Mouse (Mus musculus) embryonic facial prominence, embryonic 15.5 days (tissue): ENCODE results near the gene Nedd9. TPM values are rescaled to one million over a fixed set of nuclear protein-coding genes. Genes with fewer than 3 reads are reported as not detected.
A peak's percentile ranks its signal among the peaks of the same experiment; 100 is the strongest.
"Not testable (repeated sequence)": the region's sequence is repeated elsewhere in the genome, so short reads cannot be mapped to it uniquely, and the experiment has no call there.

Source experiments
- ATAC-seq: fragments of 200-750 bp; cut with Nextera tagmentation; 2 replicates; pipeline ENCODE4 v1.8.0; 2017; ENCODE audit warnings: low read depth, moderate TSS enrichment; ENCODE audit not compliant: insufficient number of reproducible peaks, low FRiP score, low TSS enrichment
- H3K27ac ChIP-seq: fragments of 300-500 bp; sonication (generic); replicated peaks from 2 replicates; pipeline ENCODE4 v1.5.1; 2015; ENCODE audit warnings: mild to moderate bottlenecking, inconsistent platforms
- H3K27me3 ChIP-seq: fragments of 300-500 bp; sonication (generic); 2 replicates; pipeline ENCODE4 v1.6.1; 2015; ENCODE audit warnings: inconsistent platforms
- H3K36me3 ChIP-seq: fragments of 300-500 bp; sonication (generic); 2 replicates; pipeline ENCODE4 v1.6.1; 2015; ENCODE audit warnings: mild to moderate bottlenecking, inconsistent platforms
- H3K4me1 ChIP-seq: fragments of 300-500 bp; sonication (generic); 2 replicates; pipeline ENCODE4 v1.6.1; 2015; ENCODE audit warnings: inconsistent platforms
- H3K4me2 ChIP-seq: fragments of 300-500 bp; sonication (generic); replicated peaks from 2 replicates; pipeline ENCODE4 v1.6.1; 2015; ENCODE audit warnings: mild to moderate bottlenecking, inconsistent platforms
- H3K4me3 ChIP-seq: fragments of 300-500 bp; sonication (generic); replicated peaks from 2 replicates; pipeline ENCODE4 v1.5.1; 2015; ENCODE audit warnings: mild to moderate bottlenecking, inconsistent platforms
- H3K9ac ChIP-seq: fragments of 300-500 bp; sonication (generic); 2 replicates; pipeline ENCODE4 v1.6.1; 2015; ENCODE audit warnings: inconsistent platforms
- H3K9me3 ChIP-seq: fragments of 300-500 bp; sonication (generic); replicated peaks from 2 replicates; pipeline ENCODE4 v1.6.1; 2016; ENCODE audit warnings: inconsistent platforms
- WGBS: fragments of 180-500 bp; shearing (Covaris S2); methylation state at CpG from one replicate; pipeline ENCODE4 v1.1.7; 2015; 5-methylcytosine and 5-hydroxymethylcytosine counted together
- polyA plus RNA-seq: library from polyadenylated mRNA; unstranded; fragments of >200 nt; fragmentation: Nextera tagmentation; extraction: Ambion mirVana; gene quantifications from 2 replicates; pipeline ENCODE4 v1.2.1, GENCODE M21; 2015

The Nedd9 gene
- polyA plus RNA-seq, 1 experiment from 2014 or later: 32.3 TPM

DNA sequence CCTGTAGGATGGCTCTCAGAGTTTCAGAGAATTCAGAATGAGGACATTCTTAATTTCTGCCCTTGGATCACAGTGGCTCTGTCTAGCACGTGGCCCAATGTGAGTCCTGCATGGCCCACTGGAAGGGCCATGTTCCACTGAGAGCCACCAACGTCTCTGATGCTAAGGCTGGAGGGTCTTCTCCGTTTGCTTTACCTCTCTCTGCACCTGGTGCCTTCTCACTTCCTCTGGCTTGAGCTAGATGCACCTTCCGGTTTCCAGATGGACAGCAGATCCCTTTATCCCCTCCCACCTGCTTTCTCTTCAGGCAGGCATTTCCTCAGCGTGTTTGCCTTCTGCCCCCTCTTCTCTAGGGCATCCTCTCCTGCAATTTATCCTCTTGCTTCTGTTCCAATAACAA is 118.5 kb downstream of the Nedd9 start:
- H3K9ac ChIP-seq: no peak overlapping the region
- H3K36me3 ChIP-seq: no peaks in the 10 kb centered on the region
- no peak overlapping the region for H3K4me2 ChIP-seq
- WGBS: 79% methylated on average over 5 of the region's 5 CpGs
- no peak overlapping the region for H3K27ac ChIP-seq
- no peaks in the 10 kb centered on the region for H3K27me3 ChIP-seq
- H3K4me3 ChIP-seq: no peak overlapping the region
- no peak for ATAC-seq
- peaks cover 9% of the 10 kb centered on the region for H3K4me1 ChIP-seq
- H3K9me3 ChIP-seq: no peaks in the 10 kb centered on the region

DNA sequence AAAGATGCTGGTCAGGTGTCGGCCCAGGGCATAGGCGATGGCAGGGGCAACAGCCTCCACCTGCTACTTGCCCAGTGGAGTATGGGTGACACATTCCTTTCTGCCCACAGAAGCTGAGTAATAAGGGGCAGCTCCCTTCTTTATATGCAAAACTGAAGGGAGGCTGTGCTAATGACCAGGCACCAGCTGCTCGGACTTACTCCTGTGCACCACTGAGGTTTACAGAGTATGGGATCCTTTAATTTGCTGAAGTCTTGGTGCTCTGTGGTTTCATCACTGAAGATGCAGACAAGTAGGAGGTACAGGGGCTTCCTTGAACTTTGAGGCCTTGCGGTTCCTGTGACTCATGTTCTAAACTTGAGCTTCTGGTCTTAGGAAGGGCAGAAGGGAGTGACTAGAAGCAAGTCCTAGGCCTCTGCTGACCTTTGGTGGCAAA is 120.0 kb downstream of the Nedd9 start:
- H3K36me3 ChIP-seq: no peaks in the 10 kb centered on the region
- 88% methylated on average over 4 of the region's 4 CpGs for WGBS
- peak; percentile 56; the same call in 1 of the 2 replicates for ATAC-seq

GRCm38 (mm10) chr13:41366609-41367008 is 120.6 kb downstream of the Nedd9 start:
- H3K27ac ChIP-seq, H3K4me2 ChIP-seq, H3K9me3 ChIP-seq, ATAC-seq, H3K9ac ChIP-seq, H3K36me3 ChIP-seq, H3K27me3 ChIP-seq, H3K4me1 ChIP-seq, H3K4me3 ChIP-seq: not testable (repeated sequence)
- 24% methylated on average over 1 of the region's 1 CpGs for WGBS

More for the DNA sequence above, 120.0 kb downstream of the Nedd9 start:
- Histone ChIP-seq H3K27me3 (no peaks in the 10 kb centered on the region), H3K4me2 (no peak overlapping the region), H3K4me3 (no peak overlapping the region), H3K4me1 (peaks cover 9% of the 10 kb centered on the region), H3K27ac (no peak overlapping the region), H3K9me3 (no peaks in the 10 kb centered on the region), H3K9ac (no peak overlapping the region)

- H3K9ac ChIP-seq: no peak overlapping the region
- no peak overlapping the region for H3K27ac ChIP-seq
- no peak for ATAC-seq
- no peak overlapping the region for H3K4me3 ChIP-seq
- peaks cover 18% of the 10 kb centered on the region for H3K4me1 ChIP-seq
- H3K9me3 ChIP-seq: no peaks in the 10 kb centered on the region
- no peak overlapping the region for H3K4me2 ChIP-seq
- 34% methylated on average over 9 of the region's 9 CpGs for WGBS
- no peaks in the 10 kb centered on the region; the same call in 1 of the 2 replicates for H3K27me3 ChIP-seq
- H3K36me3 ChIP-seq: no peaks in the 10 kb centered on the region
Observed at GRCm38 (mm10) chr13:41364273-41364672, 122.9 kb downstream of the Nedd9 start.

DNA sequence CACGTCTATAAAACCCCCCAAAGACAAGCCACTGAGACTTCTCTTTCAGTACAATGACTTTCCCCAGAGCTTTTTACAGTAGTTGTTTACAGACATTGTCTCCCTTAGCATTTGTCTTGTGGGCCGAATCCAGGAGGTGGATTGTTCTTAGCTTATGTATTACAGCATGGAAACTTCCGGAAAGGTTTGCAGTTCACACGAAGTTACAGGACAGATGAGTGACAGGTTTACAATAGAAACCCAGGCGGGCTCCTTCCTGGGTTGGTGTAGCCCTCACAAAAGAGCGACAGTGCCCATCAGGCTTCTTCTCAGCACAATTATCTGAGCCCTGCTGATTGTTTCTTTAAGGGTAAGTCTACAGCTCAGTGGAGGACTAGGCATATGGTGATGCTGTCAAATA is 124.3 kb downstream of the Nedd9 start:
- no peaks in the 10 kb centered on the region for H3K36me3 ChIP-seq
- peaks cover 19% of the 10 kb centered on the region for H3K4me1 ChIP-seq
- H3K4me3 ChIP-seq: no peak overlapping the region
- H3K27ac ChIP-seq: no peak overlapping the region
- no peak overlapping the region for H3K9ac ChIP-seq
- ATAC-seq: no peak
- 78% methylated on average over 6 of the region's 6 CpGs for WGBS
- no peak overlapping the region for H3K4me2 ChIP-seq
- H3K27me3 ChIP-seq: no peaks in the 10 kb centered on the region; the same call in 1 of the 2 replicates
- H3K9me3 ChIP-seq: no peaks in the 10 kb centered on the region

DNA sequence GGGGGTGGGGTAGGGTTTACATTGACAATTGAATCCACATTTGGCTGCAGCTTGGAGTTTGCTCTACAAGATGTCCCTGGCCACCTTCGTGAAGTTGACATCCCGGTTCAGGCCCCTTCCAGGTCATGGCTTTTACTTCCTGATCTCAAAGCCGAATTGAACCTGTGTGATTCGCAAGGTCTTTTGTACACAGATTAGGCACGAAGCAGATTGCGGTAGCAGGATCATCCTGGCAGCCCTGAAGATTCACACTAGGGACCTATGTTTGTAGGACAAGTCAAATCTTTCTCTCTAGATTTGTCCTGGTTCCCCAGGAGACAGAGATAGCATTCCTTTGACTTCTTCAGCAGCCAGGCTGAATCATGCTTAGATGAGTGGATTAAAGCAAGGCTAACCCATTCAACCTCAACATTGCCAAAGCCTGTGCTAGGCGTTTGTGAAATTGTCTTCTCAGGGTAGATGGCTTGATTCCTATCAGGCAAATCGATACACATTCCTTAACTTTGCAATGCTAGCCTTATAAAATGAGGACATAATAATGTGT is 126.8 kb downstream of the Nedd9 start:
- Histone ChIP-seq H3K27ac (no peak overlapping the region), H3K36me3 (no peaks in the 10 kb centered on the region), H3K27me3 (no peaks in the 10 kb centered on the region; the same call in 1 of the 2 replicates), H3K4me1 (peaks cover 27% of the 10 kb centered on the region), H3K4me3 (no peak overlapping the region), H3K9me3 (no peaks in the 10 kb centered on the region), H3K4me2 (peak overlapping the region; percentile 73; the same call in 1 of the 2 replicates), H3K9ac (no peak overlapping the region)
- 33% methylated on average over 8 of the region's 8 CpGs for WGBS
- ATAC-seq: no peak

DNA sequence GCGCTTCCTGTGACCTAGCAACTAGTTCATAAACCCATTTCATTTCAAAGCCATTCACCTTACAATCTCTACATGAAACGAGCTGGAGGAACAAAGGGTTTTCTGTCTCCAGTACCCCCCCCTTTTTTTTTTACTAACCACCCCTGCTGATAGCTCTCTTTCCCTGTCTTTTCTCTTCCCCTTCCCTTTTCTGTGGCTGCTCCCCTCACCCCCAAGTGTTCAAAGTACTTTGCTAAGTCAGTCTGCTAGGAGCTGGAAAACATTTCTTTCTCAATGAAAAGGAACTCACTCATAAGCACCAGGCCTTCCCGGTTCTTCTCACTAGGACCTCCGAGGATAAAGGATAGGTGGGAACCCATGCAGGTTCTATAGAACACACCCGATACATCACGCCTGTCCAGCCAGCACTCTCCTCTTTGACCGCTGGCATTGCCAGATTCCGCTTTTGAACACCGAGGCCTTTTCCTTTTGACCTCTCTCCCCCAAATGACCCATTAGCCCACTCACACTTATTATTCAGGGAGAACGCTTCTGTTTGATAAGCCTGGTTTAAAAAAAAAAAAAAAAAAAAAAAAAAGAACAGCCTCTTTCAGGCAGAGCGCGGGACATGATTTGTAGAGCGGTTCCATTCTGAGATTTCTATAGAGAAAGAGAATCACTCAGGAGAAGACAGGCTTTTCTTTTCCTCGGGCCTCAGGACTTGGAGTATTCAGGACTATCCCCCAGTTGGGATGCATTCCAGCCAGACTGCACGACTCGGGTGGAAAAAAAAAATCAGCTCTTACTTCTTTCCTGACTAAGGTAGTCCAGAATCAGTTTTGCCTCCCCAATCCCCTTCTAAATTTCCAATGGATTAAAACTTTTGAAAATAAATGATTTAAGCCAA is 127.6 kb downstream of the Nedd9 start:
- no peaks in the 10 kb centered on the region for H3K9me3 ChIP-seq
- peak overlapping the region; percentile 97 for H3K27ac ChIP-seq
- no peak for ATAC-seq
- peak overlapping the region; percentile 70 for H3K4me3 ChIP-seq
- H3K27me3 ChIP-seq: no peaks in the 10 kb centered on the region; the same call in 1 of the 2 replicates
- 4% methylated on average over 16 of the region's 16 CpGs for WGBS
- peak overlapping the region; percentile 73 for H3K4me2 ChIP-seq
- no peak overlapping the region for H3K9ac ChIP-seq
- H3K36me3 ChIP-seq: no peaks in the 10 kb centered on the region
- H3K4me1 ChIP-seq: peaks cover 30% of the 10 kb centered on the region

- ATAC-seq: peak; percentile 97
- H3K27me3 ChIP-seq: no peaks in the 10 kb centered on the region; the same call in 1 of the 2 replicates
- WGBS: under 1% methylated on average over 42 of the region's 42 CpGs
- peaks cover 39% of the 10 kb centered on the region for H3K4me1 ChIP-seq
- peak overlapping the region; percentile 97 for H3K27ac ChIP-seq
- H3K4me2 ChIP-seq: peak overlapping the region; percentile 73
- peak overlapping the region; percentile 68 for H3K9ac ChIP-seq
- H3K36me3 ChIP-seq: no peaks in the 10 kb centered on the region
- peak overlapping the region; percentile 70 for H3K4me3 ChIP-seq
- H3K9me3 ChIP-seq: no peaks in the 10 kb centered on the region
Observed at GRCm38 (mm10) chr13:41358480-41359180, 128.5 kb downstream of the Nedd9 start.

GRCm38 (mm10) chr13:41358009-41358408 is 129.2 kb downstream of the Nedd9 start:
- Histone ChIP-seq H3K4me3 (peak overlapping the region; percentile 70), H3K27me3 (no peaks in the 10 kb centered on the region; the same call in 1 of the 2 replicates), H3K4me1 (peaks cover 41% of the 10 kb centered on the region), H3K36me3 (no peaks in the 10 kb centered on the region), H3K27ac (peak overlapping the region; percentile 97), H3K4me2 (peak overlapping the region; percentile 73), H3K9me3 (no peaks in the 10 kb centered on the region), H3K9ac (peak overlapping the region; percentile 68)
- no peak for ATAC-seq
- 9% methylated on average over 10 of the region's 10 CpGs for WGBS

GRCm38 (mm10) chr13:41357586-41357985 is 129.6 kb downstream of the Nedd9 start:
- WGBS: 30% methylated on average over 3 of the region's 3 CpGs
- no peaks in the 10 kb centered on the region for H3K9me3 ChIP-seq
- peaks cover 45% of the 10 kb centered on the region for H3K4me1 ChIP-seq
- H3K9ac ChIP-seq: 0 out of 2 replicates have a peak overlapping the region, but pooled peaks have one; percentile 18
- peak overlapping the region; percentile 97; the same call in 1 of the 2 replicates for H3K27ac ChIP-seq
- no peak for ATAC-seq
- H3K4me2 ChIP-seq: peak overlapping the region; percentile 73
- H3K36me3 ChIP-seq: no peaks in the 10 kb centered on the region
- no peaks in the 10 kb centered on the region; the same call in 1 of the 2 replicates for H3K27me3 ChIP-seq
- H3K4me3 ChIP-seq: peak overlapping the region; percentile 70

DNA sequence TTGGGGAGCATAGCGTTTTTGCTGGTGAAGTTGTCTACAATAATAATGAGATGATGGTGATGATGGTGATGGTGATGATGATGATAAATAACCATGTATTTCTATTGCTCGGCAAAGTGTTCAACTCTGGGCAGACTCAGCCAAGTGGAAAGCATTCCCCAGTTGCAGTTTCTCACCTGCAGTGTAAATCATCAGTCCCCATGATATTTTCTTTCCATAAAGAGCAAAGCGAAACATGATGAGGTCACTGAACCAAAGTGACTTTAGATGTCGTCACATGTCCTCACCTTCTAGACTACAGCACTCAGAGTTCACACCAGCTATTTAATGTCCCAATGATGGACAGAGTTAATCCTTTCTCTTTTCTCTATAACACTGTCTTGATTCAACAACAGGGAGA is 130.0 kb downstream of the Nedd9 start:
- Histone ChIP-seq H3K4me3 (peak overlapping the region; percentile 70), H3K4me1 (peaks cover 49% of the 10 kb centered on the region), H3K27me3 (no peaks in the 10 kb centered on the region; the same call in 1 of the 2 replicates), H3K9me3 (no peaks in the 10 kb centered on the region), H3K36me3 (no peaks in the 10 kb centered on the region), H3K9ac (no peak overlapping the region), H3K27ac (peak overlapping the region; percentile 39; the same call in 1 of the 2 replicates), H3K4me2 (peak overlapping the region; percentile 73)
- ATAC-seq: no peak
- WGBS: 67% methylated on average over 4 of the region's 4 CpGs
